Comparison of ENCODE assay signal across 30 mouse cellular contexts in the genomic region with DNA sequence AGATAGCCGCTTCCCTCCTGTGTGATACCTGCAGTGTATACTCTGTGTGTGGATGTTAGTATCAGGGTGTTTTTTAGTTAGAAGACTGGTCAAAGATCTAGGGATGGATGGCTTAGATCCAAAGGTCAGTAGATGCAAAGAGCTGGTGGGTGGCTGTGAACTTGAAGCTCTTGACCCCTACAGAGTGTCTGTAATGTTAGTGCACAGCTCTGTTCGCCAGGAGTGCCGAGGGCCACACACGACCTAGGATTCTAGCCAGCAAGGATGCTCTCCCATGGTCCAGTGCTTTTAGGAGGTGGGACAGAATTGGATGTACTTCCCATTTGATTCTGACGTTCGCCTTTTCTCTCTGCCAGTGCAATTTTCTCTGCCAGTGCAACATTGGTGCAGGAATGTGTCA.
"Had no signal": no experiment of that assay in that cellular context is flagged by ENCODE, and none has a peak within 500 bp of the region (broad histone marks: within the 10 kb centered on the region; RNA-seq: fewer than 3 reads in every experiment).

No protein-coding gene starts in this region.

- ATAC-seq: liver, embryonic 12.5 days; liver, postnatal 0 days; lung, postnatal 0 days; midbrain, embryonic 13.5 days; midbrain, embryonic 15.5 days; midbrain, embryonic 16.5 days had no signal

- H3K27me3 ChIP-seq: limb, embryonic 12.5 days; limb, embryonic 13.5 days; limb, embryonic 15.5 days; liver, embryonic 13.5 days; liver, embryonic 15.5 days; midbrain, embryonic 13.5 days; midbrain, embryonic 15.5 days had no signal

- H3K9ac ChIP-seq: limb, embryonic 12.5 days; limb, embryonic 13.5 days; limb, embryonic 15.5 days; liver, embryonic 12.5 days; liver, embryonic 13.5 days; liver, embryonic 14.5 days; liver, embryonic 15.5 days; liver, postnatal 0 days; lung, embryonic 14.5 days; lung, embryonic 15.5 days; midbrain, embryonic 12.5 days; midbrain, embryonic 13.5 days; midbrain, embryonic 15.5 days had no signal

- H3K9me3 ChIP-seq: limb, embryonic 10.5 days; limb, embryonic 12.5 days; limb, embryonic 13.5 days; limb, embryonic 15.5 days; liver, embryonic 12.5 days; liver, embryonic 13.5 days; liver, embryonic 15.5 days; lung, embryonic 15.5 days; midbrain, embryonic 10.5 days; midbrain, embryonic 12.5 days; midbrain, embryonic 13.5 days; midbrain, embryonic 15.5 days had no signal

- H3K36me3 ChIP-seq: liver, embryonic 12.5 days; lung, embryonic 15.5 days; midbrain, embryonic 13.5 days; midbrain, embryonic 15.5 days had no signal

- H3K27ac ChIP-seq: limb, embryonic 10.5 days; limb, embryonic 12.5 days; limb, embryonic 15.5 days; liver, embryonic 12.5 days; liver, embryonic 13.5 days; liver, embryonic 14.5 days; liver, embryonic 15.5 days; lung, embryonic 15.5 days; macrophage; midbrain, embryonic 10.5 days; midbrain, embryonic 12.5 days; midbrain, embryonic 13.5 days; midbrain, embryonic 15.5 days had no signal

- H3K4me3 ChIP-seq: limb, embryonic 10.5 days; limb, embryonic 12.5 days; limb, embryonic 13.5 days; limb, embryonic 15.5 days; liver, embryonic 12.5 days; liver, embryonic 13.5 days; liver, embryonic 15.5 days; lung, embryonic 15.5 days; megakaryocyte, embryonic 14.5 days; midbrain, embryonic 10.5 days; midbrain, embryonic 12.5 days; midbrain, embryonic 13.5 days; midbrain, embryonic 15.5 days; myocyte had no signal

- DNase-seq: liver; liver, embryonic 13.5 days; liver, postnatal 0 days; lung, adult 18-20 months; lung, adult 2 months; lung, embryonic 14.5 days; lung, postnatal 10 days; lung, postnatal 14 days; lung, postnatal 36 days; lung, postnatal 4 days; midbrain, embryonic 14.5 days had no signal

- H3K4me2 ChIP-seq: limb, embryonic 12.5 days; limb, embryonic 13.5 days; limb, embryonic 15.5 days; liver, embryonic 11.5 days; liver, embryonic 12.5 days; liver, embryonic 13.5 days; liver, embryonic 15.5 days; lung, embryonic 14.5 days; lung, embryonic 15.5 days; midbrain, embryonic 11.5 days; midbrain, embryonic 12.5 days; midbrain, embryonic 13.5 days; midbrain, embryonic 15.5 days had no signal

- H3K4me1 ChIP-seq: midbrain, embryonic 15.5 days had no signal
